Mouse (Mus musculus) inflammation-experienced regulatory T-cells, adult 16 weeks (primary cell): ENCODE results near the gene Oas1h. TPM values are rescaled to one million over a fixed set of nuclear protein-coding genes. Genes with fewer than 3 reads are reported as not detected.

Experiments
- polyA plus RNA-seq: library from polyadenylated mRNA; unstranded; fragments of 100-300 nt; shearing (Covaris generic); gene quantifications from one replicate; pipeline ENCODE4 v1.2.1, GENCODE M21; 2017

The Oas1h gene
- polyA plus RNA-seq, result not detected

DNA sequence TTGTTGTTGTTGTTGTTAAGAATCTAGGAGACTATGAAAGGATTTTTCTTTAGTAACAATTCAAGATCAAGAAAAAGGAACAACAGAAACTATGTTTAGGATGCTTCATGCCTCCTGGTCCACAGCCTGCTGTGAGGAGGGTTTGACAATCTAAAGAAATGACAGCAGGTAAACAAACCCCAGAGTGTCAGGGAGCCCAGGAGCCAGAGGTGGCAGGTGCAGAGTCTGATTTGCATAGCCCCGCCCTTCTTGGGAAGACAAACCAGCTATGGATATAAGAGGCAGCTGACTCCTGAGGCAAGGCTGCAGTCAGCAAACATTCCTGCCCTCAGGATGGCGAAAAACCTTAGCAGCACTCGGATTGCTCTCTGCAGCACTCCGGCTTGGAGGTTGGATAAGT, at the start of gene Oas1h:
Gene Oas1h (plus strand): TSS at position 301 of the 400 bp plus-strand sequence.

DNA sequence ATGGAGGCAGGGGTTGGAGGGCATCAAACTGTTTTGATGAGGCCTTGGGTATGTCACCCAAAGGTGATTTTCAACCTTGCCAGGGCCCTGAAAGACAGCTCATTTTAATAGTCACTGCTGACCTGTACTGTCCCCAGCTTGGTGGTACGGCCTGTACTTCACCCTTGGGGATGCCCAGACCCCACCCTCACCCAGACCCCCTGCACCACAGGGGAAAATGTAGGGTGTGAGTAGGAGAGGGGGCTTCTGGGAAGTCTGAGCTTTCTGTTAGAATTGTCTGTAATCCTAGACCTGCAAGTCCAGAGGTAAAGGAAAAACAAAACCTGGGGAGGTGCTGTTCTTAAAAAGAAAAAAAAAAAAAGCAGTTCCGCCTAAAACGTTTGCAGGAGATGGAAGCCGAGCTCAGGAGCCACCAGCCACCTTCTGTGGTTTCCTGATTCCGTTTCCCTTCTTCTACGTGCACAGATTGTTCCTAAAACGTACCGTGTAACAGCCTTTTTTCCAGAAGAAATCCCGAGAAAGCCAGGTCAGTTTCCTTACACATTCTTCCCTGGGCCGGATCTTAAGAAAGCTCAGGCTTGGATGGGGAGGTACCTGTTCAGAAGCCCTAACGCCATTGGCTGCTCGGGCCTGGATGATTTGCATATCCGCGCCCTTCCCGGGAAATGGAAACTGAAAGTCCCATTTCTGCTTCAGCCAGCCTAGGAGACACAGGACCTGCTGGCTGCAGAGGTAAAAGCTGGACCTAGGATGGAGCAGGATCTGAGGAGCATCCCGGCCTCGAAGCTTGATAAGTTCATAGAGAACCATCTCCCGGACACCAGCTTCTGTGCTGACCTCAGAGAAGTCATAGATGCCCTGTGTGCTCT, 49.0 kb upstream of the Oas1h start, which contains the start of gene Oas1c:
Gene Oas1c (minus strand): TSS at position 564 of the 869 bp plus-strand sequence.

DNA sequence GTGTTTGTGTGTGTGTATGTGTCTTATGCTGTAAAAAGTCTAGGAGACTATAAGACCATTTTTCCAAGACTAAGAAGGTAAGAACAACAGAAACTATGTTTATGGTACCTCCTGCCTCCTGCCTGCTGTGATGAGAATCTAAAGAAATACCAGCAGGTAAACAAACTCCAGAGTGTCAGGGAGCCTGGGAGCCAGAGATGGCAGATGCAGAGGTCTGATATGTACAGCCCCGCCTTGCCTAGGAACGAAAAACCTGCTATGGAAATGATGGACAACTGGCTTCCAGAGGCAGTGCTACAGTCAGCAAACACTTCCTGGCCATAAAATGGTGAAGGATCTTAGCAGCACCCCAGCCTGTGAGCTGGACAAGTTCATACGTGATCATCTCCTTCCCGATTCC, 14.2 kb upstream of the Oas1h start, which contains the start of gene Oas1f:
Gene Oas1f (plus strand): TSS at position 301 of the 400 bp plus-strand sequence.

DNA sequence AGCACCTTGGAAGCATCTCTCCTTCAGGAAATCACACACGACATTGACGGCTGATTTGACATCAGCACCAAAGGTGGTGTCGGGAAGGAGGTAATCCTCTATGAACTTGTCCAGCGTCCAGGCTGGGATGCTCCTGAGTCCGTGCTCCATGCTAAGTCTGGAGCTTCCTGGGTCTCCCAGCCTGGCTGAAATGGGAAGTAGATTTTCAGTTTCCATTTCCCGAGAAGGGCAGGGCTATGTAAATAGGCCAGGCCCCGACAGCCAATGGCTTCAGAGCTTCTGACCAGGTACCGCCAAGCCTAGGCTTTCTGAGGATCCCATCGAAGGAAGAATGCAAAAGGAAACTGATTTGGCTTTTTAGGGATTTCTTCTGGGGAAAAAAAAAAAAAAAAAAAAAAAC, 26.2 kb downstream of the Oas1h start, which contains the start of gene Oas1g:
Gene Oas1g (minus strand): TSS at position 201 of the 400 bp plus-strand sequence.

DNA sequence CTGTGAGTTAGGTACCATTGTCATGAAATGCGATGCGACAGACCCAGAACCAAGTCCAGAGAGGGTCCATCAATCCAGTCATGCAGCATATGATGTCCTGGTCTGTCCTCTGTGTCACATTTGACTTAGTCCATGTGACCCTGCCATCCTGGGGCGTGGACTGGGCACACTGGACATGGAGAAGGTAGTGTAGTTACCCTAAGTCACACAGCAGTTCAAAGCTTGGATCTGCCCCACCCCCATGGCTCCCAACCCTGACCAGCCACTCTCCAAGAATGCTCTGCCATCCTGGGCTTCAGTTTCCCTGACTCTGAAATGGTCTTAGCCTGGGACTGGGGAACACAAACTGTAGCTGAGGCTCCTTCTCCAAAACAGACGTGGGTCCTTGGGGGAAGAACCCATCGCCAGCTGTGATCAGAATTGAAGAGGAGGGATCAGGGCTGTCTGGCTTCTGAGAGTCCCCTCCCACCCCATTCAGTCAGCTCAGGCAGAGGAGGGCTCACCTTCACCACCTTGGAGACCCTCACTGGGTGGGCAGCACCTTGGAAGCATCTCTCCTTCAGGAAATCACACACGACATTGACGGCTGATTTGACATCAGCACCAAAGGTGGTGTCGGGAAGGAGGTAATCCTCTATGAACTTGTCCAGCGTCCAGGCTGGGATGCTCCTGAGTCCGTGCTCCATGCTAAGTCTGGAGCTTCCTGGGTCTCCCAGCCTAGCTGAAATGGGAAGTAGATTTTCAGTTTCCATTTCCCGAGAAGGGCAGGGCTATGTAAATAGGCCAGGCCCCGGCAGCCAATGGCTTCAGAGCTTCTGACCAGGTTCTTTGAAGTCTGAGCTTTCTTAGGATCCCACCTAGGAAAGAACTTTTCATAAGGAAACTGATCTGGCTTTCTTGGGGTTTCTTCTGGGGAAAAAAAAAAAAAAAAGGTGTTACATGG, 45.8 kb downstream of the Oas1h start, which contains the start of gene Oas1a:
Gene Oas1a (minus strand): TSS at position 731 of the 943 bp plus-strand sequence.

DNA sequence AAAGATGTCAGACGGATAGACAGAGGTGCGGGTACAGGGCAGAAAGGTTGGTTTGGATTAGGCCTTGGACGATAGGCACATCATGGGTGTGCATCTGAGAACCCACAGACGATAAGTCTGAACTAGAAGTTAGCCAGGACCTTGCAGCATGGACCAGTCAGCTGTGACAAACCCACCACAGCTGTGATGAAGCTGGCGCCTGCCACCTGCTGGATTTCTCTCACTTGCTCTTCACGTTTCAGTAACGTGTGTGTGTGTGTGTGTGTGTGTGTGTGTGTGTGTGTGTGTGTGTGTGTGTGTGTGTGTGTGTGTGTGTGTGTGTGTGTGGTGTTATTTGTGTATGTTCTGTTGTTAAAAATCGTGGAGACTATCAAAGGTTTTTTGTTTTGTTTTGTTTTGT, 53.0 kb downstream of the Oas1h start, which contains the start of gene Oas1d:
Gene Oas1d (plus strand): TSS at position 333 of the 400 bp plus-strand sequence.

Other genes starting within 250 kb of the Oas1h start
- 8.8 TPM for gene Rita1, start 248.8 kb upstream of the Oas1h start, polyA plus RNA-seq
- 97.1 TPM for gene Ddx54, start 248.7 kb upstream of the Oas1h start, polyA plus RNA-seq
- gene Cfap73, start 227.2 kb upstream of the Oas1h start, polyA plus RNA-seq, result not detected
- 14.6 TPM for gene Rasal1, start 212.6 kb upstream of the Oas1h start, polyA plus RNA-seq
- 35.3 TPM for gene Dtx1, start 149.5 kb upstream of the Oas1h start, polyA plus RNA-seq
- 1.2 TPM for gene Oas2, start 111.6 kb upstream of the Oas1h start, polyA plus RNA-seq
- 14.1 TPM for gene Oas3, start 83.8 kb upstream of the Oas1h start, polyA plus RNA-seq
- gene Oas1e, start 65.9 kb upstream of the Oas1h start, polyA plus RNA-seq, result not detected
- gene Oas1c, start 48.9 kb upstream of the Oas1h start, polyA plus RNA-seq, result 13.0 TPM
- gene Oas1f, start 14.1 kb upstream of the Oas1h start, polyA plus RNA-seq, result not detected
- 1.1 TPM for gene Oas1g, start 26.2 kb downstream of the Oas1h start, polyA plus RNA-seq
- 58.4 TPM for gene Oas1a, start 46.1 kb downstream of the Oas1h start, polyA plus RNA-seq
- gene Oas1d, start 53.1 kb downstream of the Oas1h start, polyA plus RNA-seq, result not detected
- gene Rph3a, start 148.7 kb downstream of the Oas1h start, polyA plus RNA-seq, result not detected